Mouse (Mus musculus) retina, postnatal 1 day (tissue): Measurements from ENCODE around the gene Ankrd26.
"Not testable (repeated sequence)": the region's sequence is repeated elsewhere in the genome, so short reads cannot be mapped to it uniquely, and the experiment has no call there.

ENCODE experiments used
- DNase-seq: peaks from one replicate; pipeline ENCODE4 v3.0.0-alpha.2; 2012

Ankrd26 gene

DNA sequence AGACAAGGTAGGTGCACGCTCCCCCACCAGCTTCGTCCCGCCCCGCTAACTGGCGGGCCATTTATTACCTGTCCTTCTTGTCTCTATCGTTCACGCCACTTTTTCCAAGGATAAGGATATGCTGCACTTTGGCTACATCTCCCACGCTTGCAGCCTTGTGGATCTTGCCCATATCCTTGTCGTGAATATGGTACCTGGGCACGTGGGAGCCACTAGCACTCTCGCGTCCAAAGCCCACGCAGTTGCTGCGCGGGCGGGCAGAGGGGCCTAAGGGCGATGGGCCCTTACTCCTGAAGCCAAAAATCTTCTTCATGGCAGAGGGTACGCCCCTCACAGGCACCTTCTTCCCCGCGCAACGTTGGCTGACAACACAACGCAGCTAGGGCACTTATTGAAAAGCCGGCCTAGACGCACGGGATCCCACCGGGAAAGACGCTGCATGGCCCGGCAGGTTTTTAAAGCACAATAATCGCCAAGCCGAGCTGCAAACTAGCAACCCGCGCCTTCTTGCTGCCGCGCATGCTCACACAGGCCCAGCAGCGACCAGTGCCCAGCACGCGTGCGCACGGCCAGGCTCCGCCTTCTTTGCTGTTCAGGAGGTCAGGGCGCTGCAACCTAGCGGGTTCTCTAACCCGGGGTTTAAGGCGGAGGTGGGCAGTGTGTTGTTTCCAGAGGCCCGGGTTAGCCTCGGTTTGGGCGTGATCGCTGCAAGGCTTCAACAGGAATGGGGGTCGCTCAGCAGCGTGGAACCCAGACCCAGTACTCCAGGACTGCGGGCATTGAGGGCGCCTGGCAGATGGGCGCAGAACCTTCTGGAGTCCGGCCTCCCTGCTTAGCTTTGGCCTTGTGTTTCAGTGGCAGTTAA is at the start of gene Ankrd26:
Ankrd26 (minus strand) TSS at position 482 of the 865 bp plus-strand sequence.
- DNase-seq: peak; percentile 95

GRCm38 (mm10) chr6:118608906-118609305 is 46.9 kb upstream of the Ankrd26 start:
- no peak for DNase-seq

- DNase-seq: no peak
These were observed 43.9 kb upstream of the Ankrd26 start for GRCm38 (mm10) chr6:118605974-118606373.

- DNase-seq: no peak
These were observed 41.8 kb upstream of the Ankrd26 start for GRCm38 (mm10) chr6:118603825-118604224.

DNA sequence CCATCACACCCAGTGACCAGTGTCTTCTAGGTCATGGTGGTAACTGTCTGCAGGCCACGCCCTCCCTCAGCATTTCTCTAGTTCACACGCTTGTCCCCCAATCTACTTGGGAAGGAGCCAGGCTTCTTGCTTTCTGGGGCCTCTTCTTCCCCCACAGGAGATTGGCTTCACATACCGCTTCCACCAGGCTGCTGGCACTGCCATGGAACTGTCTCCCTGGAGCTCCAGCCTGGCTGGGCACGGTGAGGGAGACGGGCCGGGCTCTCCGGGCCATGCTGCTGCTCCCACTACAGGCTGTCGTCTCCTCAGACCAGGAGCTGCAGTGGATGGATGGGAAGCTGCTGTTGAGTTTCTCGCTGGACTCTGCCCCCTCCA is 33.6 kb upstream of the Ankrd26 start:
- peak; percentile 22 for DNase-seq

DNA sequence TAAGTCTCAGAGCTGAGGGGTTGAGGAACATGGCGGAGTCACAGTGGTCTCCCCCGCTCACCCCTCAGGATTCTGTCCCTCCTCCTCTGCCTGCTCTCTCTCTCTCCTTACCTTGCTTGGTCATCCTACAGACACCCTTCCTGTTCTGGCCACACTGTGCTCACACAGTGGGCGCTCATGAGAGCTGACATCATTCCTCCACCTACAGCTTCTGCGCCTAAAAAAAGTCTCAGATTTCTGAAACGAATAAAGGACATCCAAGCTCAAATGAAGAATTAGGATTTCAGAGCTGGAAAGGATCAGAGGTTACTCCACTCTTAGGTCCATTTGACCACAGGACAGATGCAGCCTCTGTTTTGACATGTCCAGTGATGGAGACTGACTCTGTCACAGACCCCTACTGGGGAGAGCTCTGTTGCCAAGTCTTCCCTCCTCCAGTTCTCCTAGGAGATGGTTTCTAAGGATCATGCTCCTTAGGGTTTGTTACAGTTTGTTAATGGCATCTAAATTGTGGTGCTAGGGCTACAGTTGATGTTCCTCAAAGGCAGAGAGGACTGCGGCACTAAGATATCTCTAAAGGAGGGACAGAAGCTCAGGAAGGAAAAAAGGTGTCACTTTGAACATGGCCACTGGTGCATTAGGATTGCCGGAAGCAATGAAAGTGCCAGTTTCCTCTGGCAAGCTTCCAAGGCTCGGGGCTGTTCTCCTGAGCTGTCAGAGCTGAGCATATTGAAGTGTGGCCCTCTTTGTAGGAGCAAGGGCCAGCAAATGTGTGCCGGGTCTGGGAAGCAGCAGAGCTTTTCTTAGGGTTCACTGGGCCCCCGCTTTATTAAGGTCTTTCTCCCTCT is 33.0 kb upstream of the Ankrd26 start:
- peak; percentile 43 for DNase-seq

- no peak for DNase-seq
These were observed 32.0 kb upstream of the Ankrd26 start for GRCm38 (mm10) chr6:118594070-118594469.

- DNase-seq: peak; percentile 67
These were observed 31.5 kb upstream of the Ankrd26 start for GRCm38 (mm10) chr6:118593377-118594061.

DNA sequence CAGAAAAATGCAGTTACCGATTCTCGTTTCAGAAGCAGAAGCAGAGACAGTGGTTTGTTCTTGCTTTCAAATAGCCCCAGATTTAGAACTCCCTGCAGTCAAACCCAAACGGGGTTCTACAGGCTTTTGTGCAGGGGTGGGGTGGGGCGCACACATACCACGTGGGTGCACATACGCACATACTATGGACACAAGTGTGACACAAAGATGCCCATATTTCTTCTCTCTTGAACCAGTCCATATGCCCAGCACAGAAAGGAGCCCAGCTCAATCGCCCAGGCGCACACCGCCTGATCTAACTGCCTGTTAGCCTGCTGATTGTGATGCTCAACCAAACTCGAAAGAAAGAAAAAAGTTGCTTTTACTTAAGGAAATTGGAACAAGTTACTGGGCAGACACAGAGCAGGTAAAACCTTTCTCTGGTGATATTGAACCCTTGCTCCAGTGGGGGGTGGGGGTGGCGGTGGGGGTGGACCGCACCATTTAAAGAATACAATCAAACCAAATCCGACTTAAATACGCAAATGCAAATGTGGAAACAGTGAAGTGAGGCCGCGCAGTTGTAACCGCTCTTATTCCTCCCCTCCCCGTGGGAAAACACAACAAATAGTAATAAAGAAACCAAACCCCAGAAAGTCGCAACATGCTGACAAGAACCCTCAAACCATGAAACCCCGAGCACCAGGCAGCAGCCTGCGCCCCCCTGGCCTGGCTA is 30.8 kb upstream of the Ankrd26 start:
- peak; percentile 10 for DNase-seq

DNA sequence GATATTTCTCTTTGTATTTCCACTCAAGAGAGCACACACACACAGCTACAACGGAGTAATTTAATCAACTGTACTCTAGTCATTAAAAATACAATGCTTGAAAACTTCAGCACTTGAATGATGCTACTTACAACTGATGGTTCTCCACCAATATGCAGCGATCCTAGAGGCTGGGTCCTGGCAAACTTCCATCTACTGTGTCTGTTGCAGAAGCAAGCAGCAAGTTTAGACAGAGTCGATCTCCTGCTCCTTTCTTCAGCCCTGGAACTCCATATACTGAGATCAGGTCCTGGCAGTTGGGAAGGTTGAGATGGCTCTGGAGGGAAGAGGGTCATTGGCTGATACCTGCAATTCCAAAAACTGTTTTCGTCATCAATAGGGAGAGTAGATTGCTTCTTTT is 16.7 kb upstream of the Ankrd26 start:
- not testable (repeated sequence) for DNase-seq

GRCm38 (mm10) chr6:118574351-118574750 is 12.3 kb upstream of the Ankrd26 start:
- no peak for DNase-seq

- DNase-seq: no peak
These were observed 5.8 kb upstream of the Ankrd26 start for GRCm38 (mm10) chr6:118567816-118568215.

DNA sequence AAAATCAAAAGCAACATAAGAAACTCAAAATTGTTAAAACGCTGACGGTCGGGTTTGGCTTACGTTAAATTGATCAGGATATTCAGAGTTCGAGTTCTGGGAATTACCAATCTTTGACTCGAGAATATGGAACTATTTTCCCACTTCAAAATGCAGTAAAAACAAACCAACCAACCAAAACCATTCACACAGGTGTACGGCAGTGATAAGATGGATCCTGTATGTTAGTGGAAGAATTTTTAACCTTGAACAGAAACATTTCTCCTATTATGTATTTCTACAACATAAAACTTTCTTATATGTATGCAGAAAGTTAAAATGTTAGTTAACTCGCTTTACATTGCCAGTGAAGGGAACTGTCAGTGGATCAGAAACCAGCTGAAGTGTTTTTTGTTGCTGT is 801 bp downstream of the Ankrd26 start:
- DNase-seq: no peak

- no peak for DNase-seq
These were observed 23.4 kb downstream of the Ankrd26 start for GRCm38 (mm10) chr6:118538627-118539026.

- DNase-seq: not testable (repeated sequence)
These were observed 24.8 kb downstream of the Ankrd26 start for GRCm38 (mm10) chr6:118537201-118537600.

- no peak for DNase-seq
These were observed 26.7 kb downstream of the Ankrd26 start for GRCm38 (mm10) chr6:118535321-118535720.

DNA sequence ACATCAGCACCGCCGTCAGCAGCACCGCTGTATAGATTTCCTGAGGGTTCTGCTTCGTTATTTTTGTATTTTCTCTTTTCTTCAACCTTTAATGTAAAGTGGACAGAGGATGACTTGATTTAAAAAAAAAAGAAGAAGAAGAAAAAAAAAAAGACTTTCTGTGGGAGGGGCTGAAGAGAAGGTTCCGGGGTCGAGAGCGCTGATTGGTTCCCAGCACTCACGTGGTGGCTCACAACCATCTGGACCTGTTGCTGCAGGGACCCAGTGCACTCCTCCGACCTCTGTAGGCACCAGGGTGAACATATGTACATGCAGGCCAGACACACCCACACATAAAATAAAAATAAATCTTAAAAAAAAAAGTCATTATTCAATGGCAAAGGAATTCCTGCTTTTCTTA is 28.6 kb downstream of the Ankrd26 start:
- no peak for DNase-seq

- no peak for DNase-seq
These were observed 41.4 kb downstream of the Ankrd26 start for GRCm38 (mm10) chr6:118520668-118521067.

GRCm38 (mm10) chr6:118513335-118514012 is 48.6 kb downstream of the Ankrd26 start:
- no peak for DNase-seq

GRCm38 (mm10) chr6:118499010-118499409 is 63.0 kb downstream of the Ankrd26 start:
- no peak for DNase-seq

GRCm38 (mm10) chr6:118482125-118482524 is 79.9 kb downstream of the Ankrd26 start:
- no peak for DNase-seq
